Mouse (Mus musculus) forebrain, postnatal 0 days (tissue): ENCODE results near the gene Caln1. TPM values are rescaled to one million over a fixed set of nuclear protein-coding genes. Genes with fewer than 3 reads are reported as not detected.
A peak's percentile ranks its signal among the peaks of the same experiment; 100 is the strongest.

Experiments
- ATAC-seq: fragments of 200-750 bp; cut with Nextera tagmentation; 2 replicates; pipeline ENCODE4 v1.8.0; 2017; ENCODE audit warnings: mild to moderate bottlenecking, moderate library complexity
- DNase-seq: peaks from one replicate; pipeline ENCODE4 v3.0.0-alpha.2; 2015
- H3K27ac ChIP-seq: fragments of 300-500 bp; sonication (generic); 2 replicates; pipeline ENCODE4 v1.5.1; 2014; ENCODE audit warnings: low read depth, mild to moderate bottlenecking, antibody characterized with exemption, low read length, moderate library complexity, mixed read lengths
- H3K27me3 ChIP-seq: fragments of 300-500 bp; sonication (generic); 2 replicates; pipeline ENCODE4 v1.6.1; 2014; ENCODE audit warnings: mild to moderate bottlenecking, low read length, mixed read lengths; ENCODE audit not compliant: insufficient read depth
- H3K36me3 ChIP-seq: fragments of 300-500 bp; sonication (generic); 2 replicates; pipeline ENCODE4 v1.6.1; 2014; ENCODE audit warnings: mild to moderate bottlenecking, moderate library complexity; ENCODE audit not compliant: insufficient read depth
- H3K4me1 ChIP-seq: fragments of 300-500 bp; sonication (generic); 2 replicates; pipeline ENCODE4 v1.6.1; 2014; ENCODE audit warnings: antibody characterized with exemption; ENCODE audit not compliant: insufficient read depth
- H3K4me2 ChIP-seq: fragments of 300-500 bp; sonication (generic); 2 replicates; pipeline ENCODE4 v1.6.1; 2014; ENCODE audit warnings: low read depth, mild to moderate bottlenecking, moderate library complexity
- H3K4me3 ChIP-seq: fragments of 300-500 bp; sonication (generic); 2 replicates; pipeline ENCODE4 v1.5.1; 2014; ENCODE audit warnings: low read depth, low read length, mixed read lengths
- H3K9ac ChIP-seq: fragments of 300-500 bp; sonication (generic); 2 replicates; pipeline ENCODE4 v1.6.1; 2014; ENCODE audit warnings: mild to moderate bottlenecking
- H3K9me3 ChIP-seq: fragments of 300-500 bp; sonication (generic); 2 replicates; pipeline ENCODE4 v1.6.1; 2016; ENCODE audit warnings: low read length
- CTCF ChIP-seq: sonication (generic); IDR thresholded peaks from 2 replicates; pipeline ENCODE4 v1.5.1; 2016; ENCODE audit warnings: antibody characterized with exemption, control low read depth, low read depth
- WGBS: fragments of 180-500 bp; shearing (Covaris S2); extraction: QIAGEN DNeasy Blood & Tissue Kit; methylation state at CpG from one replicate; pipeline ENCODE4 v1.1.7; 2014; 5-methylcytosine and 5-hydroxymethylcytosine counted together
- polyA plus RNA-seq: library from polyadenylated mRNA; unstranded; fragments of >200 nt; fragmentation: Nextera tagmentation; extraction: Ambion mirVana; gene quantifications from 2 replicates; pipeline ENCODE4 v1.2.1, GENCODE M21; 2015
- total RNA-seq: library from RNA; depleted of rRNA; stranded (reverse); fragments of >200 nt; gene quantifications from 2 replicates; pipeline ENCODE4 v1.2.3, GENCODE M21; 2014

Caln1 gene
- total and polyA plus RNA-seq, 2 experiments from 2014 or later: 48.7 to 58.7 TPM

DNA sequence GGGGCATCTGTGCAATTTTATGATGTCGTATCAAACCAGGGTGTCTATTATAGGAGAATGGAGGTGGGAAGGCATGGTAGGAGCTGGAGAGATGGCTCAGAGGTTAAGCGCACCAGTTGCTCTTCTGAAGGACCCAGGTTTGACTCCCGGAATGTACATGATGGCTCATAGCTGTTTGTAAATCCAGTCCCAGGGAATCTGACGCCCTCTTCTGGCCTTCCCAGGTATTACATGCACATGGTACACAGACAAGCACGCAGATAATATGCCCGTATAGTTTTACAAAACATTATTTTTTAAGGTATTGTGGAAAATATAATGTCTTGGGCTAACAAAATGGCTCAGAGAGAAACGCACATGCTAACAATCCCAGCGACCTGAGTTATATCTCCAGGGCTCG, 443.8 kb downstream of the Caln1 start:
- H3K36me3 ChIP-seq: no peaks in the 10 kb centered on the region
- no peaks in the 10 kb centered on the region for H3K4me1 ChIP-seq
- 88% methylated on average over 9 of the region's 9 CpGs for WGBS
- no peak overlapping the region for H3K9ac ChIP-seq
- peak; percentile 27 for DNase-seq
- TF ChIP-seq CTCF: peak; percentile 55
- no peaks in the 10 kb centered on the region for H3K27me3 ChIP-seq
- ATAC-seq: no peak
- H3K9me3 ChIP-seq: no peaks in the 10 kb centered on the region
- H3K4me3 ChIP-seq: no peak overlapping the region
- H3K27ac ChIP-seq: no peak overlapping the region
- H3K4me2 ChIP-seq: no peak overlapping the region

DNA sequence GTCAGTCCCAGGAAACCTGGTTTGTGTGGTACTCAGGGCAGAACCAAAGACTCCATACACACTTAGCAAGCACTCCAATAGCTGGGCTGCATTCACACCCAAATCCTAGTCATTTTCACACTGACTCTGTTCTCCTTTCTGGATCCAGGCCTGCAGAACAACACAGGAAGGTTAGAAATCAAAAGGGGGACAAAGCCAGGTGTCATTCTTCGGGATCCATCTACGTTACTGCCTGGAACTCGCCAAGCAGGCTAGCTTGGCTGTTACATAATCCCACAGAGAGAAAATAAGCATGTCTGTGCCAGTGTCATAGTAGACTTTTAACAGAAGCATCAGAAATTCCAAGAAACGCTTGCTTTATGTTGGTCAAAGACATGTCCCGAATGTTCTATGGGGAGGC, 446.1 kb downstream of the Caln1 start:
- DNase-seq (no peak), ATAC-seq (no peak)
- 87% methylated on average over 5 of the region's 5 CpGs for WGBS
- Histone ChIP-seq H3K4me2 (no peak overlapping the region), H3K9ac (no peak overlapping the region), H3K9me3 (no peaks in the 10 kb centered on the region), H3K27me3 (no peaks in the 10 kb centered on the region), H3K36me3 (no peaks in the 10 kb centered on the region), H3K27ac (no peak overlapping the region), H3K4me1 (no peaks in the 10 kb centered on the region), H3K4me3 (no peak overlapping the region)
- no peak for TF ChIP-seq CTCF

DNA sequence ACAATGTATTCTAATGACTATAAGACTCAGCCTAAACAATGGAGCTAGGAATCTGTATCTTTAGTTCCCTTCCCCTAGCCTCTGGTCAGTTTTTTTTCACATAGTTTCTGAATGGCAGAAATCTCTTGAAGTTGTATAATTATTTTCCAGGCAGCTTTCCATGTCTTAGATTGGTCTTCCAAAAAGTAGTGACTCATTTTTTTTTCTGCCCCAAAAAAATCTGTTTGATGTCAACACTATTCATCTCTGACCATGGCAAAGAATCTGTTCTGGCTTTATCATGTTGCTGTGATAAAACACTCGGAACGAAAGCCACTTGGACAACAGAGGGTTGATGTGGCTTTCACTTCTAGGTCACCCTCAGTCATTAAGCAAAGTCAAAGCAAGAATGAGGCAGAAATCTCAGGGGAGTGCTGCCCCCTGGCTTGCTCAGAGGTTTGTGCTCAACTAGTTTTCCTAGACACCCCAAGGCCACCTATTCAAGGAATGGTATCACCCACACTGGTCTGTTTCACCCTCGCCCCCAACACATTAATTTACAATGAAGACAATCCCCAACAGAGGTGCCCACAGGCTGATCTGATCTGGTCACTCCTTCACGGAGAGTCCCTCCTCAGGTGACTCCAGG, 450.9 kb downstream of the Caln1 start:
- WGBS: 73% methylated on average over 4 of the region's 4 CpGs
- Histone ChIP-seq H3K4me1 (no peaks in the 10 kb centered on the region), H3K9ac (no peak overlapping the region), H3K4me3 (no peak overlapping the region), H3K9me3 (no peaks in the 10 kb centered on the region), H3K27me3 (no peaks in the 10 kb centered on the region), H3K4me2 (no peak overlapping the region), H3K36me3 (no peaks in the 10 kb centered on the region), H3K27ac (no peak overlapping the region)
- DNase-seq (no peak), ATAC-seq (no peak)
- no peak for TF ChIP-seq CTCF

DNA sequence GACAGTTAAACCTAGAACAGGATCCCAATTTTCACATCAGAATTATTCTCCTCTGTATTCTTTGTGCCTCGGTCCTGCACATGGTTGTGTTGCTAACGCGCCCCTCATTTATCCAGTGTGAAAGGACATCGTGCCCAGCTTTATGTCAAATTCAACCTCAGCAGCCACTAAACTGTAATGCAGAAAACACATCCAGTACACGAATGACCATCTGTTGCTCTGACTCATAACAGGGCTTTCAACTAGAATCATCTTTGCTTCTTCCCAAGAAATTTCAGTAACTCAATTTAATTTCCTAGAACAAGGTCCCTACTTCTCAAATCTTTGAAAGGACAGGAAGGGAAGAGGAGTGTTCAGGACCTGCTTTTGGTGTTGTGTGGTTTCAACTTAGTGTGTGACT, 451.4 kb downstream of the Caln1 start:
- H3K27me3 ChIP-seq: no peaks in the 10 kb centered on the region
- TF ChIP-seq CTCF: no peak
- no peak overlapping the region for H3K27ac ChIP-seq
- no peaks in the 10 kb centered on the region for H3K36me3 ChIP-seq
- ATAC-seq (no peak), DNase-seq (no peak)
- WGBS: 88% methylated on average over 5 of the region's 5 CpGs
- H3K4me1 ChIP-seq: no peaks in the 10 kb centered on the region
- H3K4me2 ChIP-seq: no peak overlapping the region
- no peaks in the 10 kb centered on the region for H3K9me3 ChIP-seq
- H3K9ac ChIP-seq: no peak overlapping the region
- no peak overlapping the region for H3K4me3 ChIP-seq

DNA sequence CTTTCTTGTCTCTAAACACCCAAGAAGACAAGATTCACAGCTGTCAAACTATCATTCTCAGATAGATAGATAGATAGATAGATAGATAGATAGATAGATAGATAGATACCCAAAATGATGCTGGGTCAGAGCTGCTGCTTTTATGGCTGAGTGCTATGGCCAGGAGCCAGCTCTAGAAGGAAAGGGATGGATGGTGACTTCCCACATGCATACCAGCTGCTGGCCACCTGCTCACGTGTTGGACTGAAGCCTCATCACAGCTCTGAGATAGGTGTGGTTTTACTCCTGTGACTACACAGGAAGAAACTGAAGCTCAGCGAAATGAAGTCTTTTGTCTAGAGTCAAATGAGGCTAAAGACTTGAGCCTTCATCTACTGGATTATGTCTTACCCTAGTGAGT, 456.5 kb downstream of the Caln1 start:
- Histone ChIP-seq H3K9ac (no peak overlapping the region), H3K4me2 (no peak overlapping the region), H3K36me3 (no peaks in the 10 kb centered on the region), H3K4me3 (no peak overlapping the region), H3K27me3 (no peaks in the 10 kb centered on the region), H3K27ac (no peak overlapping the region), H3K9me3 (0 out of 2 replicates have a peak, but pooled peaks cover 3% of the 10 kb centered on the region), H3K4me1 (no peaks in the 10 kb centered on the region)
- 91% methylated on average over 2 of the region's 2 CpGs for WGBS
- ATAC-seq (no peak), DNase-seq (no peak)
- no peak for TF ChIP-seq CTCF

DNA sequence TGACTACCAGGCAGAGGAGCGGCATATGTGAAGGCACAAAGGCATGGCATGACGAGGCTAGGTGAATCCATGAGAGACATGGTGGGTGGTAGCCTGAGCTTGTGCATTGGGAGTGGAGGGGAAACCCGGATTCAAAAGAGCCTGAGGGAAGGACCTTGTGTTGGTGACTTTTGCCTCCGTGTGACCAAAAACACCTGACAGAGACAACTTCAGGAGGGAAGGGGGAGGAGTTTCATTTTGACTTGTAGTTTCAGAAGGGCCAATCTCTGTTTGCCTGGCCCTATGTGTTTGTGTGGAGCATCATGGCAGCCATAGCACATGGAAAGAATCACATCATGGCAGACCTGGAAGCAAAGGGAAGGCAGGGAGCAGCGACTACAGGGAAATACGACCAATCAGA, 479.3 kb downstream of the Caln1 start:
- no peak overlapping the region for H3K4me3 ChIP-seq
- no peak overlapping the region for H3K4me2 ChIP-seq
- H3K4me1 ChIP-seq: no peaks in the 10 kb centered on the region
- H3K36me3 ChIP-seq: no peaks in the 10 kb centered on the region
- H3K27me3 ChIP-seq: no peaks in the 10 kb centered on the region
- ATAC-seq (no peak), DNase-seq (no peak)
- no peak overlapping the region for H3K9ac ChIP-seq
- no peak for TF ChIP-seq CTCF
- H3K9me3 ChIP-seq: no peaks in the 10 kb centered on the region
- H3K27ac ChIP-seq: no peak overlapping the region
- 92% methylated on average over 6 of the region's 6 CpGs for WGBS

DNA sequence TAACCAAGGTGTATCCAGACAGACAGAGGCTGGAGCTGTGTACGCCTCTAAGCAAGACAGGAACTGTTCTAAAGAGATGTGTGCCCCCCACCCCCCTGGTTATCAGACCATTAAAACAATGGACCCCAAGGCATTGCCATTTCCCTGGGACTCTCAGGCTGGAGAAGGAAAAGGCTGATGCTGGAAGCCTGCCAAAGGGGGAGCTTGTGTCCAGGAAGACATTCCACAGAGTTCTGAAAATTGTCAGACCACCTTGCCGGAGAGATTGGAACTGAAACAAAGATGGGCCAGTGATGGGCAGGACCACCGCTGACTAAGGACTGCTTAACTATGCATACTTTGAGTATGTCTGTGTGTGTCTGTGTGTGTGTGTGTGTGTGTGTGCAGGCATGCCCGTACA, 480.4 kb downstream of the Caln1 start:
- no peaks in the 10 kb centered on the region for H3K4me1 ChIP-seq
- no peak overlapping the region for H3K4me3 ChIP-seq
- no peak for DNase-seq
- H3K36me3 ChIP-seq: no peaks in the 10 kb centered on the region
- no peak for TF ChIP-seq CTCF
- H3K27ac ChIP-seq: no peak overlapping the region
- H3K4me2 ChIP-seq: no peak overlapping the region
- no peak for ATAC-seq
- no peaks in the 10 kb centered on the region for H3K9me3 ChIP-seq
- no peaks in the 10 kb centered on the region for H3K27me3 ChIP-seq
- WGBS: 51% methylated on average over 4 of the region's 4 CpGs
- H3K9ac ChIP-seq: no peak overlapping the region
